Mouse (Mus musculus): ENCODE measurements around the gene Smco4.
"Not testable (repeated sequence)": the region's sequence is repeated elsewhere in the genome, so short reads cannot be mapped to it uniquely, and the experiment has no call there.

Gene Smco4

GRCm38 (mm10) chr9:15541735-15542354 lies 48.6 kb downstream of the Smco4 start:
- no peak for DNase-seq (ENCODE audit: low spot score)

DNA sequence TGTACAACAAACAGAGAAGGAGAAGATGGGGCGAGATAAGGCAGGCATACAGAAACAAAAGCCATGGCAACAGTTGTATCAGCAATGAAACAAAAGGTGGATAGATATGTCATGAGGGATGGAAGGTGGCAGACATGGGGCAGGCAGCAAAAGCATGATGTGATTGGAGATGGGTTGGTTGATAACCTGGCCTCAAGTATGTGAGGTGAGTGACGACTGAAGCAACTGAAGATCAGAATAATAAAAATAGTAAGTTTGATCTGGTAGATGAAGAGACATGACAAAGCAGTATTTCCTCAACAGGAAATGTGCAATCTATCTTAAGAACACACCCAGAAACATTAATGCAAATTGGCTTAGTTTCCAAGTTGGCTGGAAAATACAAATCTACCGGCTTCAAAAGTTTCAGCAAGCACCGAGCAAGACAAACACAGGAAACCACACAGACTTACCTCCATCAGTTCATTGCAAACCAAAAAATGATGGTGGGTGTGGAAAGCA lies 57.3 kb downstream of the Smco4 start:
- DNase-seq (ENCODE audit: low spot score): no peak

- DNase-seq (ENCODE audit: low spot score): not testable (repeated sequence)
These were observed 57.8 kb downstream of the Smco4 start for GRCm38 (mm10) chr9:15551073-15551472.

DNA sequence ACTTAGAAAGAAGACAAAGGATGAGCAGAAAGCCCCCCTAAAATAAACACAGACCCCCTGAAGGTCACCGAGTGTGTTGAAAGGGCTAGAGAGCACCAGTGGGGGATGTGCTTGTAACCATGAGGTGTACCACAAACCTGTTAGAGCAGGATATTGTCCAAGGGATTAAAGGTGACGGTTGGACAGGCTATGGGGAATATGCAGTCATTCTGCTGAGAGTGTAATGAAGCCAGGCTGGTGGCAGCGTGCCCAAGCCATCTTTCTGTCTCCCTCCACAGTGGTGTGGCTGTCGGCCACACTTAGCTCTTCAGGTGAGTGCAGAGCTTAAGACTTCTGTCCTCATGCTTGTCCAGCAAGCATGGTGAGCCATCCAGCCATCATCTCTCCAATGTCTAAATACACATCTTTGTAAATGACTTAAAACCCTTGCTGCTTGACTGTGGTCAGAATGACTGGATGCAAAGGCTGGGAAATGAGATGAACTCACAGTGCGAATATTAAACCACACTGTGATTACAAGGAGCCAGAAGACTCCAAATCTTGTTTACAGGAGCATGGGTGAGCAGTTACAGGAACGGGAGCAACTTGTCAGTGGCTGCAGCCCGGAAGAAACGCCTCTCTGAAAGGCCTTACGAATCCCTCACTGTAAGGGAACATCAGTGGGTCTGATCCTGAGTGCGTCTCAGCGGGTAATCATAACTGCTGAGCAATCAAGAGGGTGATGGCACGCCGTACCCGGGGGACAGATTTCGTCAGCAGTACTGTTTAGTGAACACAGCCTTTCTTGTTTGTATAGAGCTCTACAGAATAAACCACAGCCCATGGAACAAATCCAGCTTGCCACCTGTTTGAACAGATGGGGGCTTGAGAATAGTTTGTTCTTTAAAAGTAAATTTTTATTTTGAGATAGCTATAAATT lies 59.0 kb downstream of the Smco4 start:
- DNase-seq (ENCODE audit: low spot score): no peak

GRCm38 (mm10) chr9:15553322-15553721 lies 60.1 kb downstream of the Smco4 start:
- no peak for DNase-seq (ENCODE audit: low spot score)

GRCm38 (mm10) chr9:15560451-15560850 lies 67.2 kb downstream of the Smco4 start:
- no peak for DNase-seq (ENCODE audit: low spot score)

DNA sequence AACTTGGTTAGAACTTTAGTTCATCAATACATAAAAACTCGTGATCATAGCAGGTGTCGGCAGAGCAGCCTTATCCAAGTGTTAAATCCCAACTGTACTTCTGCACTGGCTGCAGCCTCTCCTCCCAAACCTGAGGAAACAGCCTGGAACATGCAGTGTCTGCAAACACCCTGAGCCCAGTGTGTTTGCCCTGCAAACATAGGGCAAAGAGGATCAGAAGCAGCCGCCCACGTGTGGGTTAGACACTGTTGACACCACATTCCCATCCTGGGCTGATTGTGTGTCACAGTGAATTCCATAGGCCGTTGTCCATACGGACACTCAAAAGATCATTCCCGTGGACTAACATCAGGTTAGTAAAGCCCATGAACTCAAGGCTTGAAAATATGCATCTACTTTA lies 69.1 kb downstream of the Smco4 start:
- DNase-seq (ENCODE audit: low spot score): no peak

GRCm38 (mm10) chr9:15574750-15575454 lies 81.7 kb downstream of the Smco4 start:
- DNase-seq (ENCODE audit: low spot score): no peak

GRCm38 (mm10) chr9:15578427-15578826 lies 85.2 kb downstream of the Smco4 start:
- DNase-seq (ENCODE audit: low spot score): no peak

- no peak for DNase-seq (ENCODE audit: low spot score)
These were observed 85.7 kb downstream of the Smco4 start for GRCm38 (mm10) chr9:15578946-15579345.

DNA sequence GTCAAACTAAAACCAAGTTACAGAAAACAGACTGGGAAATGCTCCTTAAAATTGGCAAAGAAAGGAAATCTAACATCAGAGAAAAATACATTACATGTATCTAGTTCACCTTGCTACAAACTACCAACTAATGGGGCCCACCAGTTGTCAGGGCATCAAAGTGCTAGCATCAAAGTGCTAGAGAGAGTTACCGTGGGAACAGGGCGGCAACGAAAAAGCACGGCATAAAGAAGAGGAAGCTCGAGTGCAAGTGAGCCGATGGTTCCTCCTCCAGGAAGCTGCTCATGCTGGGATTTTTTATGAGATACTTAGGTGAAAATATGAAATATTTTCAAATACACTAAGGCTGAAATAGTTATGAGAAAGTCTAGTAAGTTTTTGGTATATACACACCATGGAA lies 86.9 kb downstream of the Smco4 start:
- no peak for DNase-seq (ENCODE audit: low spot score)

- no peak for DNase-seq (ENCODE audit: low spot score)
These were observed 88.8 kb downstream of the Smco4 start for GRCm38 (mm10) chr9:15582026-15582425.

DNA sequence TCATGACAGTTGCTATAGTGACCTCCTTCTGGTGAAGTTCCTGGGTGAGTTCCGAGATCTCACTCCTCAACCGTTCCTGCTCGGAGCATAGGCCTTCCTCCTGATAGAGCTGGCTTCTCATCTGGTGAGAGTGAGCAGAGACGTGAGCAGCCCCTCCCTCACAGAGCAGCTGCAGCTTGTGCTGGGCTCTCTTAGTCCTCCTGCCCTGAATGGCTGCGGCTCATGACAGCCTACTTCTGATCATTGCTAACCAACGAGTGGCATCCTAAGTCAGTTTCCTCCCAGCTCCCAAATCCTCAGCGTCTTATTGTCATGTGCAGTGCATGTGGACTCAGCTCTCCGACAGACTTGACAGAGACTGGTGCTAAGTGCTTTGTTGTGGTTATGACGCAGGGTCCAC lies 91.0 kb downstream of the Smco4 start:
- DNase-seq (ENCODE audit: low spot score): no peak

DNA sequence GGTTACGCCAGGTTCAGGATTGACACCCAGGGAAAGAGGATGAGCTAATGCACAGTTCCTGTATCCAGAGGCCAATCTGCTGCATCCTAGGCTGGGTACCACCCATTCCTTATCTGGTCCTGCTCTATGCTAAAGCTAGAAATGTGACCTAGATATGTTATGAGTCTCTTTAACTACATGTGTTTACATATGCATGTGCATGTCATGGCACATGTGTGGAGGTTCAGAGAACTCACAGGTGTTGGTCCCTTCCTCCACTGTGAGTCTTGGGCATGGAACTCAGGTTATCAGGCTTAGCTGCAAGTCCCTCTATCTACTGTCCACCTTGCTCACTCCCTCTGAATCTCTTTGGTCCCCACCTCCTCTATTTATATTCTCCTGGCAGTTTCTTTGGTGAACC lies 92.7 kb downstream of the Smco4 start:
- DNase-seq (ENCODE audit: low spot score): no peak

- no peak for DNase-seq (ENCODE audit: low spot score)
These were observed 94.1 kb downstream of the Smco4 start for GRCm38 (mm10) chr9:15587157-15587854.

GRCm38 (mm10) chr9:15594148-15594547 lies 100.9 kb downstream of the Smco4 start:
- no peak for DNase-seq (ENCODE audit: low spot score)

All from ovary, postnatal 14 days (tissue).